Mouse (Mus musculus): ENCODE data around the gene Lrrc4b. TPM values are rescaled to one million over a fixed set of nuclear protein-coding genes. Genes with fewer than 3 reads are reported as not detected.

Lrrc4b gene
- total RNA-seq, 2 experiments from 2014 or later: 336 to 349 TPM

Small RNA genes within 50 kb of the gene (microRNA-seq; reads per million reads assigned to microRNA genes)
- gene Mir7052: 6.9 to 13.7 reads per million in 2 experiments

Other genes with a start within 250 kb of the Lrrc4b start
- gene Klk1b24, start 240.8 kb upstream of the Lrrc4b start, total RNA-seq (2021): not detected
- gene Klk1b3, start 230.8 kb upstream of the Lrrc4b start, total RNA-seq (2021): not detected
- gene Klk1b4, start 221.6 kb upstream of the Lrrc4b start, total RNA-seq (2021): not detected
- gene Klk1b5, start 213.1 kb upstream of the Lrrc4b start, total RNA-seq (2021): not detected
- gene Klk1, start 203.7 kb upstream of the Lrrc4b start, total RNA-seq (2021): not detected
- gene Gm36864, start 192.8 kb upstream of the Lrrc4b start, total RNA-seq (2021): not detected
- under 1 TPM; 0.62 to 0.84 TPM for gene 1700028J19Rik, start 182.3 kb upstream of the Lrrc4b start, total RNA-seq (2021)
- 10 to 100 TPM; 78.3 to 89.3 TPM for gene 2410002F23Rik, start 182.3 kb upstream of the Lrrc4b start, total RNA-seq (2021)
- gene Acp4, start 171.6 kb upstream of the Lrrc4b start, total RNA-seq (2021): not detected
- not detected for gene Gm15517, start 167.6 kb upstream of the Lrrc4b start, total RNA-seq (2021)
- 1 to 10 TPM; 3.3 to 3.6 TPM for gene Clec11a, start 122.1 kb upstream of the Lrrc4b start, total RNA-seq (2021)
- 100 to 1,000 TPM; 626 to 653 TPM for gene Shank1, start 118.8 kb upstream of the Lrrc4b start, total RNA-seq (2021)
- 10 to 100 TPM; 85.4 to 87.4 TPM for gene Syt3, start 44.9 kb upstream of the Lrrc4b start, total RNA-seq (2021)
- 1 to 10 TPM; 2.1 to 4.5 TPM for gene 1700008O03Rik, start 43.2 kb upstream of the Lrrc4b start, total RNA-seq (2021)
- 10 to 100 TPM; 13.0 TPM for gene Aspdh, start 36.4 kb downstream of the Lrrc4b start, total RNA-seq (2021)
- gene Josd2, start 39.0 kb downstream of the Lrrc4b start, total RNA-seq (2021): 100 to 1,000 TPM in 1 of 2 experiments, 10 to 100 TPM in 1; 86.1 to 100 TPM
- 100 to 1,000 TPM; 235 to 245 TPM for gene Emc10, start 67.5 kb downstream of the Lrrc4b start, total RNA-seq (2021)
- gene Fam71e1, start 67.6 kb downstream of the Lrrc4b start, total RNA-seq (2021): 10 to 100 TPM; 16.2 to 17.6 TPM
- gene Mybpc2, start 95.6 kb downstream of the Lrrc4b start, total RNA-seq (2021): under 1 TPM; 0.27 to 0.28 TPM
- gene Spib, start 103.1 kb downstream of the Lrrc4b start, total RNA-seq (2021): not detected
- 10 to 100 TPM in 1 of 2 experiments, 1 to 10 TPM in 1; 9.4 to 13.2 TPM for gene Pold1, start 119.8 kb downstream of the Lrrc4b start, total RNA-seq (2021)
- gene Nr1h2, start 124.9 kb downstream of the Lrrc4b start, total RNA-seq (2021): 10 to 100 TPM; 64.9 to 68.5 TPM
- not detected for gene Napsa, start 143.4 kb downstream of the Lrrc4b start, total RNA-seq (2021)
- gene Kcnc3, start 161.6 kb downstream of the Lrrc4b start, total RNA-seq (2021): 100 to 1,000 TPM; 164 to 170 TPM
- gene Myh14, start 241.8 kb downstream of the Lrrc4b start, total RNA-seq (2021): 10 to 100 TPM; 31.4 to 33.4 TPM